Mouse (Mus musculus) large intestine, adult 2 months (tissue): ENCODE data around the gene Nxph3. TPM values are rescaled to one million over a fixed set of nuclear protein-coding genes. Genes with fewer than 3 reads are reported as not detected.

Source experiments
- DNase-seq: peaks from one replicate; pipeline ENCODE4 v3.0.0-alpha.2; 2012; ENCODE audit warnings: low read depth, low spot score
- WGBS: fragments of 180-500 bp; shearing (Covaris S2); methylation state at CpG from one replicate; pipeline ENCODE4 v1.1.7; 2018; 5-methylcytosine and 5-hydroxymethylcytosine counted together
- polyA plus RNA-seq: library from polyadenylated mRNA; depleted of rRNA; stranded (reverse); fragments of >200 nt; gene quantifications from 2 replicates; pipeline ENCODE4 v1.2.3, GENCODE M21; 2012; rRNA removed

The Nxph3 gene
- polyA plus RNA-seq, 1 experiment = 0.53 TPM

DNA sequence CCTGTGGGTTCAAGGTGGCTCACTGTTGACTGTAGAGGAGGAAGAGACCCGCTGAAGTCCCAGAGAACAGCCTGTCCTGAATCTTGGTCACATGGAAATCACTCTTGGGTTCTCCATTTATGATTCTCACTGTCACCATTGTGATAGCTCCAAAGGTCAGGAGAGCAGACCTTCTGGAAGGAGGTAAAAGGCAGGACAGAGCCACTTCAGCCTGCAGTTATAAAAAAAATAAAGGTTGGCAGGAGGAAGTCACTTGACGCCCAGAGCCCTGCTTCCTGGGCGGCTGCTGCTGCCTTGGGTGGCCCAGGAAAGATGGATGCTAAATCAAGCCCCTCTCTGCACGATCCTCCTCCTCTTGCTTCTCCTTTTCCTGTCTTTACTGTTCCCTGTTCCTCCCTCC, 14.0 kb downstream of the Nxph3 start:
- no peak for DNase-seq
- 22% methylated on average over 4 of the region's 4 CpGs for WGBS

DNA sequence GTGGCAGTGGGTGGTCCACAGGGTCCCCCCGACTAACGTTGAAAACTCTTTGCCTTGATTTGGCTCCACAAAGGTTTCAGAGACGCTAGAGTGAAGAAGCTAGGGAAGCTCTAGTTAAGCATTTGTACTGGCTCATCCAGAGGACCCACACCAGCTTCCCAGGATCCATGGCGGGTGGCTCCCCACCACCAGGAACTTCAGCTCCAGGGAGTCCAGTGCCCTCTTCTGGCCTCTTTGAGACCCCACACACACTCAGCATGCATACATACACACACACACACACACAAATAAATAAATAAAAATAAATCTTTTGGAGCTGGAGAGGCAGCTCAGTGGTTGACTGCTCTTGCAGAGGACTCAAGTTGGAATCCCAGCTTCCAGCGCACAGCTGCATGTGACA, 16.4 kb downstream of the Nxph3 start:
- WGBS = 94% methylated on average over 5 of the region's 5 CpGs
- DNase-seq = no peak

DNA sequence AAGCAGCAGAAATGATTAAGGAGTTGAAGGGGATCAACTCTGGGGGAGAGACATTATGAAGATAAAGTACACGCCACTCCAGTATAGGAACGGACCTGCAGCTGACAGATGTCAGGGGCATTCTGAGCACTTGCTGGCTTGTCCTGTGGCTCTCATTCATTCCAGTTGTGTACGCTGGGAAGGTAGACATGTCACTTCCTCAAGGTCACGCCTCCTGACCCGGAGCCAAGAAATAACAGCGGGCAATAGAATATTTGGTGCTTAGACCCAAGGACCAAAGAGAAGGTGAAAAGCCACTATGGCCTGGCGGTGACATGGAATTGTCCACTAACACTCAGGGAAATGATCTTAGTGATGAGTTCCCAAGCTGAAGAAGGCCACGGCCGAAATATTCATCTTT, 18.5 kb downstream of the Nxph3 start:
- DNase-seq = no peak
- 87% methylated on average over 9 of the region's 9 CpGs for WGBS

DNA sequence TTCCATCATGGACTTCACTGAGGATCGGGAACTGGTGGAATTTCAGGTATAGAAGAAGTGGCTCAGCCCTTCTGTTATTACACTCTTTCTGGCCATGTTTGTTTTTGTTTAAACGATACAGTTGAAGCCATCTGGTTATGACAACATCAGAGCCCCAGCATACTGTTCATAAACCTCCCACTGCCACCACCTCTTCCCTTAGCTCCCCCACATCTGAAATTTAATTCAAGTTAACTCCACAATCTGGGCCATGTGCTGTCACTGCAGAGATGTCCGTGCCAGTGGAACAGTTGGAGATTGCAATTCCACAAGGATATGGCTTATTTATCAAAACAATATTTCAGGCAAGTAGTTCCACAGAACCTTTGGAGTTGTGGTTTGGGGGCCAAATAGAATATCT, 20.0 kb downstream of the Nxph3 start:
- DNase-seq = no peak
- WGBS = 74% methylated on average over 3 of the region's 3 CpGs

DNA sequence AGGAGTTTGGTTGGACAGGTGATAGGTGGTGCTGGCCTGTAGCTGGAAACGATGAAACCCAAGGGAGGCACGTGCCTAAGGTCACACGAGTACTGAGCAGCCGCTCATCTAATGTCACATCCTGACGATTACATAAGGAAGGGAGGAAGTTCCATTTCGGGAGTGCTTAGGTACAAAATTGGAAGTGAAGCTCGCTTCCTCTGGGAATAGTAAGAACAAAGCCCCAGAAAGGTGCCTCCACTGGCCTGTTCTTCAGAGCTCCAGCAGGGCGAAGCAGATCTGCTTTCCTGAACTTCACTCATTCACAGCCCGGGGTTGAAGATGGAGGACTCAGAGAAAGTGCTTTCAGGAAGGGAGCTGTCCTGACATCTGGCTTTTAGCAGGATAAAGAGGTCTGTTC, 20.4 kb downstream of the Nxph3 start:
- 87% methylated on average over 9 of the region's 9 CpGs for WGBS
- DNase-seq = no peak

DNA sequence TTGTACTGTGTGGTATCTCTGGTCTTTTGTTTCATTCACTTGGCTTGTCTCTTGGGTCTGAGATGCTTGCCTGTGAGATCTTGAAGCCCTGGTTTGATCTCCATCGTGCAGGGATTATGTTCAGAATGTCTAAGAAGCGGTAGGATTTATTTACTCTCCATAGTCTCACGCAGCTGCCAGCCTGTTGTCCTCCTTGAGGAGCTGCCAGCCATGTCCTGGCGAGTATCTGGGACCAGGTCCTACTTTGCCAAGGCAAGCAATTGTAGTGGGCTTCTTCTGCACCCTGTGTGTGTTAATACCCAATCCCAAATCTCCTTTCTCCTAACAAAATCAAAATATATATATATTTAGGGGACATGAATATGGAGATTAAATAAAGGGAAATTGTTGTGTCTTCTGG, 21.4 kb downstream of the Nxph3 start:
- WGBS = 85% methylated on average over 4 of the region's 4 CpGs
- DNase-seq = no peak

DNA sequence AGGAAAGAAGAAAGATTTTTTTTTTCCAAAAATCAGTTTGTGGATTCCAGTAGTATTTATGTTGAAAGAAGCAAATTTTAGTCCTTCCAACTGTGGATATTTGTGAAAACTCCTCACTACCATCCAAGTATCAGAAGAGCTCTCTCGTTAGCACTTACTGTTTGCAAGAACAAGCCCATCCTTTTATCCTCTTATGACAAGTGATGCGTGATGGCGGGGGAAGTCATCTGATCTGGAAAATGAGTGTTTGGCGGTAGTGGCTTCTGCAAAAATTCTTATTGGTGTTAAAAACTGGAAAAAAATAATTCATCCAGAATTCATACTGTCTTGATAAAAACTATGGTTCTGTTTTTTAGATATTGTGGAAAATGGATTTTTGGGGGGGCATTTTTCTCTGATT, 22.1 kb downstream of the Nxph3 start:
- 95% methylated on average over 4 of the region's 4 CpGs for WGBS
- DNase-seq = no peak

DNA sequence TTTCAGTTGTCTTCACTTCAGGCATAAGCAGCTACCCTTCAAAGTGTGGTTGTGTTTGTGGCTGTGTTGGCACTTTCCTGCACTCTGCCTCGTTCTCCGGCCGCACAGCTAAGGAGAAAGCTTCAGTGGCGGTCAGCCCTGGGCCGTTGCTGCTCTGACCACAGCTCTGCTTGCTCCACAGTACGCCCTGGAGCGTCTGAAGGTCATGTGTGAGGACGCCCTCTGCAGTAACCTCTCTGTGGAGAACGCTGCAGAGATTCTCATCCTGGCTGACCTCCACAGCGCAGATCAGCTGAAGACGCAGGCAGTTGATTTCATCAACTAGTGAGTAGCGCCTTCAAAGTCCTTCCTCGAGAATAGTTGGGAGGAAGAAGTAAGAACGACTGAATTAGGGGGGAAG, 24.3 kb downstream of the Nxph3 start:
- no peak for DNase-seq

DNA sequence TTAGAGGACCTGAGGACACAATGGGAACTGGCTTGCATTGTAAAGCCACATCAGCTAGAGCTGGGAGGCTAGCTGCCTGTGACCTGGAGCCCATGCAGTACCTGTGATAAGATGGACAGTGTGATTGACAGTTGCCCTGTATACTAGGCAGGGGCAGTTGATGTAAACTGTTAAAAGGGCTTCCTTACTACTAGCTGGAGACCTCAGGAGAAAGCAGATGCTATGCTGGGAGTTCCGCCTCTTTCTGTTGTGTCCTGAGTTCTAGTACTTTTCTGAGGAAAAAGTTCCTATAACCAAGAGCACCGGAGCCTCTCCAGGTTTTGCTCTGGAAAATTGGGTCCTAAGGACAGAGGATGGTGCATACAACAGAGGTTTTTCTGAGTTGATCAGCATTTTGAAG, 27.1 kb downstream of the Nxph3 start:
- 95% methylated on average over 2 of the region's 2 CpGs for WGBS

More for the DNA sequence above, 24.3 kb downstream of the Nxph3 start:
- 89% methylated on average over 14 of the region's 14 CpGs for WGBS

DNA sequence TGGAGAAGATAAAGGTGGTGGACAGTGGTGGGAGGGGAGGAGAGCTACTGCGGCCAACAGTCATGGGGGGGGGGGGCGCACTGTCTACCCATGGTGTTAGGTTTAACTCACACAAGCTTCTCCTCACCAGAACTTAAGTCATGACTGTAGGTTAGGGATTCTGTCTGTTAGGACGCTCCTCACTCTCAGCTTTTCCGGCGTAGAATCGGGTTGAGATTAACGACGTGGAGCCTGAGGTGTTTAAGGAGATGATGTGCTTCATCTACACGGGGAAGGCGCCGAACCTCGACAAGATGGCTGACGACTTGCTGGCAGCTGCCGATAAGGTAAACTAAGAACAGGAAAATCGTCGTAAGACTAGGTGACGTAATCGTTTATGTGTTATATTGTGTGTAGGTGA, 28.7 kb downstream of the Nxph3 start:
- no peak for DNase-seq
- WGBS = 93% methylated on average over 18 of the region's 18 CpGs

More for the DNA sequence above, 27.1 kb downstream of the Nxph3 start:
- DNase-seq = no peak

DNA sequence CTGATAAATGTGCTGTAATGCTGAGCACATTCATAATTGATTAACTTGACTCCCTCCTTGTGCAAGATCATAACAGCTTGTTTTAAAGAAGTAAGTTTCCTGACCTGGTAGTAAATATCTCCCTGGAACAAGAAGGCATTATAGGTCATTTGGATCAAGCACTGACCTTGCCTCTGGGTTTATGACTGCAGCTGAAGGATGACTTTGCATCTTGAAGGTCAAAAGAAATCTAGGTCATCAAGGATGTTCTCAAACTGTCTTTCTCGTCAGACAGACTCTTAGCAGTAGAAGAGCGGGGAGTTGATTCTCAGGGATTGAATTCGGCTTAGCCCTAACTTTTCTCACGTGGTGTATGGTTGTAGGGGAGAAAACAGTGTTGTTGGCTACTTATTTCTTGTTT, 33.7 kb downstream of the Nxph3 start:
- WGBS = 88% methylated on average over 4 of the region's 4 CpGs

DNA sequence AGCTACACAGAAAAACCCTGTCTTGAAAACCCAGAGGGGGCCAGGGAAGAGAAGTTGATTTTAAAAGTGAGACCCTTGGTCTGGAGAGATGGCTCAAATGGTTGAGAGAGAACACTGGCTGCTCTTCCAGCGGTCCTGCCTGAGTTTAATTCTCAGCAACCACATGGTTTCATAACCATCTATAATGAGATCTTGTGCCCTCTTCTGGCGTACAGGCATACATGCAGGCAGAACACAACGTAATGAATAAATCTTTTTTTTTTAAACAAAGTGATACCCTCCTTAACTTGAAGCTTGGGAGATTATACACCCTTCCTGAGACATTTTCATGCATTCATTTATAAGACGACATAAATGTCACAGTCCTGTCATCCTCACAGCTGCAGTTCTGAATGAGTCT, 34.9 kb downstream of the Nxph3 start:
- 91% methylated on average over 4 of the region's 4 CpGs for WGBS
- no peak for DNase-seq

More for the DNA sequence above, 33.7 kb downstream of the Nxph3 start:
- no peak for DNase-seq

DNA sequence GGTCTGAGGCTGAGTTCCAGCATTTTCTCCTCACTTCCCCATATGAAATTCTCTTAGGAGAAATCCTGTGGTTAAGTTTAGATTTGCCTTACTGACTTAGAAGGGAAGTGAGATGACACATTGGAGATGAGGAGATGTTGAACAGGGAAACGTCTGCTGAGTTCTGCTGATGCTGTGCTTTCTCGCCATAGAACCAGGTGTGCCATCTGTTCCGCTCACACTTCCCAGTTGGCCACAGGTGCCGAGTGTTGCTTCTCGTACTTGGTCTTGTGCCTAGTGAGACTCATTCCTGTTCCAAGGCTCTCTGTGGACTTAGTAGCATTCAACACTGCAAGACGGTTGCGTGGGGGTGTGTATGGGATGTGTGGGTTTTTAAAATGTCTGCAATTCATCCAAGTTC, 38.0 kb downstream of the Nxph3 start:
- 79% methylated on average over 7 of the region's 7 CpGs for WGBS
- no peak for DNase-seq

DNA sequence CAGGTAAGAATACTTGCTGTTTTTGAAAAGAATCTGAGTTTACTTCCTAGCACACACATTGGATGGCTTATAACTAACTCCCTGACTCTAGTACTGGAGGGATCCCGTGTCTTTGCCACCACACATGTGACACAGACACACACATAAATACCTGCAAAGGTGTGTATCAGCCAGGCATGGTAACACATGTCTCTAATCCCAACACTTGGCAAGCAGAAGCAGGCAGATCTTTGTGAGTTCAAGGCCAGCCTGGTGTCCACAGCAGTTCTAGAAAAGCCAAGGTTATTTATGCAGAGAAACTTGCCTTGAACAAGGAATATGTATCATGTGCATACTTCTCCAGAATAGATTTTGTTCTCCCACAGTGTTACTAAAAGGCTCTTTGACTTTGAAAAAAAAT, 40.9 kb downstream of the Nxph3 start:
- WGBS = 87% methylated on average over 1 of the region's 1 CpGs
- DNase-seq = no peak

DNA sequence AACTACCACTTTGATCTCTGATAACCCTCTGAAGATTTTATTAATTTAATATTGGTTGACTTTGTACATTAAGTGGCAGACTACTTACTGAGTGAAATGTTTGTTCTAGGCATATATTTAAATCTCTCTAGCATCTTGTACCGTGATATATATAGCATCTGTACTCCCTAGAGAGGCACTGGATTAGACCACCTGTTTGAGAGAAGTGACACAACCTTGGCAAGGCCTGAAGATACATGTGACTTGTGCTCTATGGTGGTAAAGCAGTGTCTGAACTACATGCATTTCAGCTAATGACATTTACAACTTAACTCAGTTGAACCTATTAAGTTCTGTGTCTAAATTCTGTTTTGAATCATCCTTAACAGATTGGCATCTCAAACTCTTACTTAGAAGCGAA, 41.4 kb downstream of the Nxph3 start:
- WGBS = 88% methylated on average over 2 of the region's 2 CpGs
- no peak for DNase-seq

DNA sequence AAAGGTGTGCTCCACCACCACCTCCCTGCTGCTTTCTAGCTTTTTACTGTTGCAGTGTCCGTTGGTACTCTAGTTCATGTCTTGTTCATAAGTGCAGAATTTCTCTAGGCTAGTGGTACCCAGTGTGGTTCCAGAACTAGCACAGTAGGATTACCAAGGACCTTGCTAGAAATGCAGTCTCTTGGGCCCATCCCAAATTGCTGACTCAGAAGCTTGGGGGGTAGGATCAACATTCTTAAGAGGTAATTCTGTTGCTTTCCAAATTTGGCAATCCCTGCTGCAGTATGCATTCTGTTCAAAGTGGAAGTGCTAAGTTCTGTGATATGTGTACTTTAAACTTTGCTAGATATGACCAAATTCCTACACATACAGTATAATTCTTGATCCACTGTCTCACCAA, 46.6 kb downstream of the Nxph3 start:
- DNase-seq = no peak
- WGBS = 67% methylated on average over 1 of the region's 1 CpGs

DNA sequence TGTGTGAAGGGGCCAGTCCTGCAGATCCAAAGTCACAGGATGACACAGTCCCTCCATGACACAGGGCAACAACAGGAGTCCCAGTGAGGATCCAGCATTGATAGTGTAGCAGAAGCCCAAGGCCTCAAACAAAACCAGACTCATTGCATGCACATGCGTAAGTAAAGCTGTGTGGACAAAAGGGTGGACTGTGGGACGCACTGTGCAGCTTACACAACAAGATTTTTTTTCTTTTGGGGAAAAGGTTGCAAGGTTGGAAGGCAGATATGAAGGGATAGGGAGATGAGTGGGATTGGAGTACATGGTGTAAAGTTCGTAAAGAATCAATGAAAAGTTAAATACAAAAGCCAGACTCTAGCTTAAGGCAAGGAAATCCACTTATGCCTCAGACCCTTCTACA, 52.2 kb downstream of the Nxph3 start:
- 95% methylated on average over 3 of the region's 3 CpGs for WGBS
- DNase-seq = no peak

DNA sequence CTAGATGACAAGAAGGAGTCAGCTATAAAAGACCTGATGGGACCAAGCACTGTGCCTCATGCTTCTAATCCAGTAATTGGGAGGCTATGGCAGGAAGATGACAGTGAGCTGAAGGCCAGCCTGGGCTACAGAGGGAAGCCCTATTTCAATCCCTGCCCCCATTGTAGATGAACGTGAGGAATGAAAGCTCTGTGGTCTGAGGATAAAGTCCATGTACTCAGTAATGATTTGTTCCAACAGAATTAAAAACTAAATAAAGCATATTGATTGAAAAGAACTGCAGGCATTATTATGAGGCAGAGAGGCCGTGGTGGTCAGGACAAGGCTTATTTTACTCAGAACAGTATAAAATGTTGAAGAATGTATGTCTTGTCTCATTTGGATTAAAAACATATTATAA, 53.5 kb downstream of the Nxph3 start:
- WGBS = 67% methylated on average over 2 of the region's 2 CpGs
- no peak for DNase-seq

Other genes with a start within 250 kb of the Nxph3 start
- gene Kat7, start 204.3 kb downstream of the Nxph3 start, polyA plus RNA-seq = 33.6 and 36.6 TPM in 2 replicates
- gene Fam117a, start 177.6 kb downstream of the Nxph3 start, polyA plus RNA-seq = 12.9 and 16.7 TPM in 2 replicates
- gene Slc35b1, start 129.9 kb downstream of the Nxph3 start, polyA plus RNA-seq = 257 and 258 TPM in 2 replicates
- gene Spop, start 100.5 kb downstream of the Nxph3 start, polyA plus RNA-seq = 28.2 and 35.5 TPM in 2 replicates
- gene Ngfr, start 73.2 kb upstream of the Nxph3 start, polyA plus RNA-seq = 4.7 and 4.9 TPM in 2 replicates
- 135 and 148 TPM in 2 replicates for gene Phb, start 152.4 kb upstream of the Nxph3 start, polyA plus RNA-seq
- gene Zfp652, start 198.1 kb upstream of the Nxph3 start, polyA plus RNA-seq = 11.6 and 16.5 TPM in 2 replicates
- 0.02 and 0.05 TPM in 2 replicates for gene B130006D01Rik, start 209.0 kb upstream of the Nxph3 start, polyA plus RNA-seq